Mouse (Mus musculus) liver, adult 2 months (tissue): ENCODE measurements at regions not wholly inside any gene's neighbourhood (a gene's known extent, or its start where the extent isn't known, plus 50 kb on each side); places are given as distances from the start of the nearest gene placed in this dataset.

Experiments
- DNase-seq: peaks from one replicate; pipeline ENCODE4 v3.0.0-alpha.2; 2011; ENCODE audit warnings: low read depth, low spot score; ENCODE audit errors: extremely low read depth
- H3K27ac ChIP-seq: fragments of 200-500 bp; replicated peaks from 2 replicates; pipeline ENCODE4 v1.5.1; 2012; ENCODE audit warnings: low read depth, mild to moderate bottlenecking, control low read depth, inconsistent platforms, low read length; ENCODE audit not compliant: insufficient read depth
- H3K27me3 ChIP-seq: fragments of 200-500 bp; 2 replicates; pipeline ENCODE4 v1.6.1; 2012; ENCODE audit warnings: mild to moderate bottlenecking, moderate library complexity, low read length, inconsistent platforms; ENCODE audit not compliant: control insufficient read depth, insufficient read depth
- H3K36me3 ChIP-seq: fragments of 200-500 bp; 2 replicates; pipeline ENCODE4 v1.6.1; 2012; ENCODE audit warnings: low read length, inconsistent platforms; ENCODE audit not compliant: control insufficient read depth, insufficient read depth
- H3K4me1 ChIP-seq: fragments of 200-500 bp; 2 replicates; pipeline ENCODE4 v1.6.1; 2011; ENCODE audit warnings: low read length; ENCODE audit not compliant: control insufficient read depth, insufficient read depth
- H3K4me3 ChIP-seq: fragments of 200-500 bp; 2 replicates; pipeline ENCODE4 v1.5.1; 2011; ENCODE audit warnings: low read depth, mild to moderate bottlenecking, control low read depth, low read length, moderate library complexity; ENCODE audit not compliant: insufficient read depth
- H3K79me2 ChIP-seq: fragments of 200-500 bp; 2 replicates; pipeline ENCODE4 v1.6.1; 2012; ENCODE audit warnings: inconsistent platforms, mild to moderate bottlenecking, low read length, moderate library complexity; ENCODE audit not compliant: control insufficient read depth, insufficient read depth
- H3K9ac ChIP-seq: fragments of 200-500 bp; 2 replicates; pipeline ENCODE4 v1.6.1; 2012; ENCODE audit warnings: low read depth, mild to moderate bottlenecking, control low read depth, inconsistent platforms, low read length
- CTCF ChIP-seq: fragments of 200-500 bp; IDR thresholded peaks from 2 replicates; pipeline ENCODE4 v1.5.1; 2011; ENCODE audit warnings: low read depth, low read length, control low read depth
- POLR2A ChIP-seq: fragments of 200-500 bp; IDR thresholded peaks from 2 replicates; pipeline ENCODE4 v1.6.1; 2011; ENCODE audit warnings: low read length, control low read depth; ENCODE audit not compliant: insufficient read depth; ENCODE audit errors: extremely low read depth
- WGBS: fragments of 180-500 bp; shearing (Covaris S2); methylation state at CpG from one replicate; pipeline ENCODE4 v1.1.7; 2018; 5-methylcytosine and 5-hydroxymethylcytosine counted together

- H3K27ac ChIP-seq, result no peak overlapping the region
- 77% methylated on average over 6 of the region's 6 CpGs for WGBS
- H3K4me3 ChIP-seq, result no peak overlapping the region
- no peaks in the 10 kb centered on the region for H3K27me3 ChIP-seq
- H3K79me2 ChIP-seq, result no peaks in the 10 kb centered on the region
- no peaks in the 10 kb centered on the region for H3K36me3 ChIP-seq
- TF ChIP-seq CTCF (no peak), POLR2A (no peak)
- H3K9ac ChIP-seq, result no peak overlapping the region
- no peaks in the 10 kb centered on the region for H3K4me1 ChIP-seq
- no peak for DNase-seq
Observed at GRCm38 (mm10) chr11:71884861-71885260, 135.1 kb downstream of the Wscd1 start.

GRCm38 (mm10) chr11:71881841-71882240 lies 132.1 kb downstream of the Wscd1 start:
- no peaks in the 10 kb centered on the region for H3K79me2 ChIP-seq
- no peaks in the 10 kb centered on the region for H3K27me3 ChIP-seq
- TF ChIP-seq CTCF (no peak), POLR2A (no peak)
- no peaks in the 10 kb centered on the region for H3K4me1 ChIP-seq
- H3K36me3 ChIP-seq, result no peaks in the 10 kb centered on the region
- DNase-seq, result no peak
- H3K27ac ChIP-seq, result no peak overlapping the region
- WGBS, result 43% methylated on average over 1 of the region's 1 CpGs
- H3K9ac ChIP-seq, result no peak overlapping the region
- H3K4me3 ChIP-seq, result no peak overlapping the region

GRCm38 (mm10) chr11:71871297-71871696 lies 121.6 kb downstream of the Wscd1 start:
- 77% methylated on average over 7 of the region's 7 CpGs for WGBS
- Histone ChIP-seq H3K79me2 (no peaks in the 10 kb centered on the region), H3K36me3 (no peaks in the 10 kb centered on the region), H3K4me3 (no peak overlapping the region), H3K9ac (no peak overlapping the region), H3K4me1 (no peaks in the 10 kb centered on the region), H3K27me3 (no peaks in the 10 kb centered on the region), H3K27ac (no peak overlapping the region)
- no peak for DNase-seq
- TF ChIP-seq POLR2A (no peak), CTCF (no peak)

GRCm38 (mm10) chr11:71866690-71867089 lies 117.0 kb downstream of the Wscd1 start:
- TF ChIP-seq CTCF (no peak), POLR2A (no peak)
- Histone ChIP-seq H3K4me3 (no peak overlapping the region), H3K27me3 (0 out of 2 replicates have a peak, but pooled peaks cover 2% of the 10 kb centered on the region), H3K4me1 (no peaks in the 10 kb centered on the region), H3K27ac (no peak overlapping the region), H3K36me3 (no peaks in the 10 kb centered on the region), H3K9ac (no peak overlapping the region), H3K79me2 (no peaks in the 10 kb centered on the region)
- DNase-seq, result no peak
- WGBS, result 83% methylated on average over 12 of the region's 12 CpGs

GRCm38 (mm10) chr11:71857926-71858325 lies 108.2 kb downstream of the Wscd1 start:
- TF ChIP-seq CTCF, result no peak
- TF ChIP-seq POLR2A, result no peak
- H3K79me2 ChIP-seq, result no peaks in the 10 kb centered on the region
- no peak overlapping the region for H3K9ac ChIP-seq
- no peaks in the 10 kb centered on the region for H3K4me1 ChIP-seq
- WGBS, result 80% methylated on average over 8 of the region's 8 CpGs
- no peaks in the 10 kb centered on the region for H3K36me3 ChIP-seq
- H3K27me3 ChIP-seq, result no peaks in the 10 kb centered on the region
- no peak overlapping the region for H3K4me3 ChIP-seq
- H3K27ac ChIP-seq, result no peak overlapping the region
- DNase-seq, result no peak

- Histone ChIP-seq H3K36me3 (no peaks in the 10 kb centered on the region), H3K27me3 (no peaks in the 10 kb centered on the region), H3K27ac (no peak overlapping the region), H3K4me3 (no peak overlapping the region), H3K79me2 (no peaks in the 10 kb centered on the region), H3K4me1 (no peaks in the 10 kb centered on the region), H3K9ac (no peak overlapping the region)
- TF ChIP-seq CTCF, result no peak
- no peak for TF ChIP-seq POLR2A
- DNase-seq, result no peak
- 75% methylated on average over 1 of the region's 1 CpGs for WGBS
Observed at GRCm38 (mm10) chr11:71855557-71855956, 105.8 kb downstream of the Wscd1 start.
